Mouse (Mus musculus) spleen, postnatal 4 days (tissue): ENCODE measurements around the gene P2ry4.

Experiments
- DNase-seq, 2 experiments: peaks; one replicate each; pipeline ENCODE4 v3.0.0; 2022; ENCODE audit warnings: low spot score in 2 of 2

The P2ry4 gene

GRCm38 (mm10) chrX:100594791-100595190, at the start of gene P2ry4:
Gene P2ry4, minus strand, starts transcription at chrX:100594869.
- DNase-seq: no peak

- DNase-seq: no peak
Observed at GRCm38 (mm10) chrX:100638477-100638876, 43.8 kb upstream of the P2ry4 start.

DNA sequence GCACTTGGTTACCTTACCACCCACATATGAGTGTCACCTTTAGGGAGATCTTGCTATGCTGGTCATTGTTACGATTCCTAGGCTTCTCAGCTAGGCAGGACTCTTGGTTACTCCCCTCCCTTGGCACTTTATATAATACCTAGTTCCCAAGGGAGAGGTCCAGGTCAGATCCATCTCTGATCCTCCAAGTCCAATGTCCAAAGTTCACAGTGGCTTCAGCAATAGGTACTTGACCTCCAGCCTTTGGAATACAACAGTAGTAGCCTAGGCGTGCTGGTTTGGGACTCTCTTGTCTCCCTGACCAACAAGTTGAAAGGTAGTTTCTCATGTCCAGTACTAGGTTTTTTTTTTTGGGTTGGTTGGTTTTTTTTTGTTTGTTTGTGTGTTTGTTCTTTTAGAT, 34.4 kb upstream of the P2ry4 start:
- DNase-seq: no peak

GRCm38 (mm10) chrX:100625802-100626793, 31.4 kb upstream of the P2ry4 start, which contains the start of gene Pdzd11:
Gene Pdzd11, minus strand, starts transcription at chrX:100626568.
- DNase-seq: peak; percentile 86 to 89

DNA sequence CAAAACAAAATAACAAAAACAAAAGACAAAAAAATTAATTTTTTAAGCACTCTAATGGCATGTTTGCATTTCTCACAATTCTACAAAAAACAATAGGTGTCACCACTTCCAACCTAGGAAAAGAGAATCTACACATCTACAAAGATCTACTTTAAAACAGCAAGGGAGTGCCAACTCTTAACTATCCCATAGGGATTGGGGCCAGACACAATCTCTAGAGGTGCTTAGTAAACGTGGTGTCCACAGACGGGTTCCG, 30.8 kb upstream of the P2ry4 start, which contains the start of gene Kif4:
TSS of gene Kif4 (plus strand) at position 192 of the 256 bp plus-strand sequence.
- no peak for DNase-seq

DNA sequence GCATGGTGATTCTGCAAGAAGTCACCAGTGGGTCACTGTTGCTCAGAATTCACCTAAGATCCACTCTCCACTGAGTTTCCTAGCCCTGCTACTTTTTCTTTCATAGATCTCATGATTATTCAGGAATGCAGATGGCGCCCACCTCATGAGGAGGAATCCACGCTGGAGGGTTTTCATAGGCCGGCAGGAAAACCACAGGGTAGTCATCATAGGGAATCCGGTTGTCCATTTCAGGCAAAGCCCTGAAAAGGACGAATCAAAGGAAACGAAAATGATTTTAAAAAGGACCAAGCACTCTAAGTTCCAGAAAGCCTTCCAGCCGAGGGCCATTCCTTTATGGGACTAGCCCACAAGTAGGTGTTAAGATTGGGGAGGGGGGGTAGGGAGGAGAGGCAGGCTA, 30.5 kb upstream of the P2ry4 start:
- DNase-seq: no peak

DNA sequence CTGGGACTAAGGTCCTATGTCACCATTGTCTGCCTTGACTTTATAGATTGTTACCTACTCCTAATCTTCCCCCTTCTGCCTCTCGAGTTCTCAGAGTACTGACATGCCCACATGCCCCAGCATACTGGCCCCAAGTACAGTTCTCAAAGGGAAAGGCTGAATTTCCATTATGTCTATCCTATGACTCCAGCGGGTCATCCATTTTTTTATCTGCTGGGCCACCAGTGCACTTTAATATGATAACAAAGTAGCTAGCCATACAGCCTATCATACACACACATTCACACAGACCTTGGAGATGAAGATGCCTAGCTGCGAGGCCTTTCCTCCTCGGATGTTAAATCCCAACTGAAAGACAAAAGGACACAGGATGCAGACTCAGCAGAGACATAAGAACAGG, 29.6 kb upstream of the P2ry4 start:
- peak in 1 of 2 experiments; percentile 12 for DNase-seq

GRCm38 (mm10) chrX:100621366-100621765, 26.7 kb upstream of the P2ry4 start:
- DNase-seq: no peak

- DNase-seq: no peak
Observed at GRCm38 (mm10) chrX:100618488-100618887, 23.8 kb upstream of the P2ry4 start.

- no peak for DNase-seq
Observed at GRCm38 (mm10) chrX:100605314-100605713, 10.6 kb upstream of the P2ry4 start, which contains the start of gene Arr3. Gene Arr3, plus strand, starts transcription at chrX:100605497.

GRCm38 (mm10) chrX:100599755-100600154, 5.1 kb upstream of the P2ry4 start:
- no peak for DNase-seq

DNA sequence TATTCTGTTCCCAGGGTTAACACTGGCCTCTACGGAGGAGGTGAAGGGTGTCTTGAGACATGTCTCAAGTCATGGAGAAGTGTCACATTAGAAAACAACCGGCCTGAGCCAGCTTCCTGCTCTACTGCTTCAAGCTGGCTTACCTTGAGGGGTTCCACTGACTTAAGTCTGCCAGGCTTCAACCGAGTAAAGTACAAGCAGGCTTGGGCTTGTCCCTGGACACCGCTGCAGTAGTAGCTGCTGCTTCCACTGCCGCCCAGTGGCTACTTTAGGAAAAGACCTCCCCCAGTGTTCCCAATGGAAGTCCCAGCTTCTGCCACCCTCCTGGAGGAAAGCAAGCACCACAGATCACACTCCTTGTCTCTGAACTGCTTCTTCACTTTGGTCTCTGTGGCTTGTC, 2.8 kb upstream of the P2ry4 start:
- no peak for DNase-seq

GRCm38 (mm10) chrX:100571951-100572350, 22.7 kb downstream of the P2ry4 start, which contains the start of gene Awat1:
Gene Awat1, plus strand, starts transcription at chrX:100572251.
- no peak for DNase-seq

- DNase-seq: no peak
Observed at GRCm38 (mm10) chrX:100565696-100566095, 29.0 kb downstream of the P2ry4 start.

- DNase-seq: no peak
Observed at GRCm38 (mm10) chrX:100556026-100556425, 38.6 kb downstream of the P2ry4 start.
